Mouse (Mus musculus) gastrocnemius, postnatal 14 days (tissue): ENCODE results near the gene Tnnc2. TPM values are rescaled to one million over a fixed set of nuclear protein-coding genes. Genes with fewer than 3 reads are reported as not detected.

Source experiments
- DNase-seq: peaks from one replicate; pipeline ENCODE4 v3.0.0; 2021; ENCODE audit warnings: mixed read lengths
- intact Hi-C: fragments of 180-260 bp; cut with DNase I; formaldehyde crosslinking; loops from one replicate; pipeline ENCODE4 v1.15.1; 2025; ENCODE audit warnings: low total_unique reads
- total RNA-seq, 2 experiments: library from RNA; stranded (reverse); gene quantifications; 2 replicates each; pipeline ENCODE4 v1.2.3; 2021

Tnnc2 gene
- total RNA-seq, 2 experiments from 2014 or later, result 14,912 to 15,737 TPM

DNA sequence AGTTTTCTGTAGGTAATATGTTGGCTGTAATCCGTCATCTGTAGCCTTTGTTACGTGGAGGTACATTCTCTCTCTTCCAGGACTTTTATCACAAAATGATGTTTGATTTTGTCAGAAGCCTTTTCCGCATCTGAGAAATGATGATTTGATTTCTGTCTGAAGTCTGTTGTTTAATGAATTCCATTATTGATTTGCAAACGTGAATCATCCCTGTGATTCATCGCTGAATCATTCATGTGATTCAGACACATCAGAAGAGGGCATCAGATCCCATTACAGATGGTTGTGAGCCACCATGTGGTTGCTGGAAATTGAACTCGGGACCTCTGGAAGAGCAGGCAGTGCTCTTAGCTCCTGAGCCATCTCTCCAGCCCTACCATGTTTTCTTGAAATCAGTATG lies 30.8 kb downstream of the Tnnc2 start:
- intact Hi-C loops, result no loop called here
- DNase-seq, result no peak

DNA sequence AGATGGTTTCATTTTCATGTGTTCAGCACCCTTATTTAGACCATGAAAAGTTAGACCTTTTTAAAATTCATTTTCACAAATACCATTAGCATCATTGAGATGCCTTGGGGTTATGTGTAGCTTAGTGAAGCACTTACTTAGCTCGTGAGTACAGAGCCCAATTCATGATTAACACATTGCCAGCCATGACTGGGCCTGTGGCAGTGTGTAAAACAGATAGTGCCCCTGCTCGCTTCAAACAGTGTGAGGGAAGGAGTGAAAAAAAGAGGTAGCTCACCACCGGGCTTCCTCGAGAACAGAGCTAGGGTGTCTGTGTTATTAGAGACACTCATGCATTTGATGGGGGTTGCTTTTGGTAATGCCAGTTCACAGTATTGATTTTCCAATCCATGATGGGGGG lies 31.6 kb downstream of the Tnnc2 start:
- DNase-seq, result no peak
- intact Hi-C loops, result no loop called here

DNA sequence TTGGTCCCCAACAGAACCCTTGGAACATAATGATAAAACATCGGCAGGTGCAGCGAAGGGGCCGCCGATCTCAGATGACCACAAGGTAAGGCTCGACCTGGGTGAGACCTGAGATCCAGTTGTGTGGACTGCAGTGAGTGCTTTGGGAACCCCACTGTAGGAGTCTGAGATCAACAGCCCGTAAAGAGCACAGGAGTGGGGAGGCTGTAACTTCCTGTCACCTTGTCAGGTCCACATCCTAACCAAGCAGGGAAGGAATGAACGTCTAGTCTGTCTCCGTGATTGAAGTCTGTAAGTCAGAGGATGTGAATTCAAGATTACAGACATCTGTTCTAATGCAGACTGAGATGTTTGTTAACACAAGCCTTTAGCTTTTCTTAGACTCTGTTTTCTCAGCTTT lies 33.1 kb downstream of the Tnnc2 start:
- no peak for DNase-seq
- intact Hi-C loops, result no loop called here

DNA sequence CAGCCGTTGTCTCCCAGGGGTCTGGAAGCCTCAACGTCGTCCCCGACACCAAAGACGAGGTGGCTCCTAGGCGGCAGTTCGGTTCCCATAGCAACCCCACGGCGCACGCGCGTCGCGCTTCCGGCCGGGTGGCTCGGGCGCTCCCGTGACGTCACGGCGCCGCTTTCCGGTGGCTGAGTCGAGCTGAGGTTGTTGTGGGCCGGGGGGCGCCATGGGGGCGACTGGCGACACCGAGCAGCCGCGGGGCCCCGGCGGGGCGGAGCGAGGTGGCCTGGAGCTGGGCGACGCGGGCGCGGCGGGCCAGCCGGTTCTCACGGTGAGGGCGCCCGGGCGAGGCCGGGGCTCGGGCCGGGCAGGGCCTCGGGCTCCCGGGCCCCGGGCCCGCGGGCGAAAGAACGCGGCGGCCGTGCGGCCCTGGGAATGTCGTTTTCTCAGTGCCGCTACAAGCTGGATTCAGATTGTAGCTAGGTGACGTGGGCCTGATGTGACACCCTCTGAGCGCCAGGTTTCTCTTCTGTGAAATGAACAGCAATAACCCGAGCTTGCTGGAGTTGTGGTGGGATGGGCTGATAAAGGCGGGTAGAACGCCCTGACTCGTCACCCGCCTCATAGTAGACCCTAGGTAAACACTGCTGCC lies 33.8 kb downstream of the Tnnc2 start, which contains the start of the genes Wfdc3 and Dnttip1:
Gene Wfdc3 (minus strand): TSS at position 89 of the 637 bp plus-strand sequence.
Gene Dnttip1 (plus strand): TSS at position 141 of the 637 bp plus-strand sequence.
- DNase-seq, result peak; percentile 94
- intact Hi-C loops, result no loop called here

DNA sequence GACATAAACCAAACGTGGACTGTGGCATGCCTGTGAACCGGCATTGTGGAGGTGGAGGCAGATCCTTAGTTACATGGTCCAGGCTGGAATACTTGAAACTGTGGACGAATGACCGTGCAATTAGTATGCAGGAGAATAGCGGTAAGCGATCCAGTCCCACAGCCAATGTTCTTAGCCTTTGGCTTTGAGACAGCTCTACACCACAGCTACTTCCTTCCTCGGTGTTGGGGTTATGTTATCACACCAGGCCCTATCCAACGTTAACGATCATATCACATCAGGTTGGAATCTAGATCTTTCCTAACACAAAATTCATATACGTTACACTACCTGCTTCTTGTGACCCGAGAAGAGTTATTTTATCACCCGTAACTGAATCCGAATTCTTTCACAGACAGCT lies 34.8 kb downstream of the Tnnc2 start:
- DNase-seq, result no peak
- intact Hi-C loops, result no loop called here

DNA sequence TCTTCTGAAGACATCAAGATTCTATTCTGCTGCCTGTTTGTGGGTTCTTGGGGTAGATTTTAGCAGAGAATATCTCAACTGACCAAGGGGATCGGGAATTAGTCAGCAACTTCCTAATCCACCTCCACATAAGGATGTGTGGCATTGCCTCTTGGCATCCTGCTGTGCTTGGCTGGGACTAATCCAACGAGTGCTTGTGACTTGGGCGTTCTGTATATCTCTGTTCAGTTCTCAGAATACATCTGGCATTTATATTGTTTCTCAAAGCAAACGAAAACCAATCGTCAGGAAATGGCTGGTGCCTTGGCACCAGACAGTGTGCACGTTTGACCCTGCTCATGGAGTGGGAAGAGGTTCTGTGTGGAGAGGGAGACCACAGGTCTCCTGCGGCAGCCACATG lies 39.9 kb downstream of the Tnnc2 start:
- intact Hi-C loops, result no loop called here
- DNase-seq, result no peak

DNA sequence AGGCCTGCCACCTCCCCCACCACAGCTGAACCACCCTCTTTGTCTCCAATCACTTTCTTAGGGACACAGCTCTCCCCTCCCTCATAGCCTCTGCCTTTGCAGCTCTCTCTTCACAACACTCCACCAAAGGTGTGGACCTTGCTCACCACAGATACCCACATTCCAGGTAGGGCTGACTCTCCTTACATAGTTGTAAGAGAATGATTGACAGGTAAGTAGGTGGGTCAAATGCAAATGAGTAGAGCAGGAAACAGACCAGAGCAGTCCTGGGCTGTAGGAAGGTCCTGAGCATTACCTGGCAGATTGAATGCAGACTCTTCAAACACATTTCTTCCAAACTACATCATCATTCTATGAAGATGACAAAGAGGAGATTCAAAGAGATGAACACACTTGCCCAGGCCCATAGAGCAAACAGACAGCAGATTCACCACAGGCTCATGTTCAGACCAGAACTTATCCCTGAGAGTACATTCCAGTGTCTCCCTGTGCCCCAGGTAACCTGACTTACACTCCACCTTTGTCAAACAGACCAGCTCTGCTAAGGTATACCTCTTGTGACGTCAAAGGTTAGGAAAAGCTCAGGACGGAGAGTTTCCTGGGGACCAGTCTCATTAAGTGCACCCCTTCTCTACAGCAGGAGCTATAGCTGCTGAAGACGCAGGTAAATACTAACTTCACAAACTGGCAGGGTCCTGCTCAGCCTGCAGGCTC lies 42.2 kb downstream of the Tnnc2 start:
- no peak for DNase-seq
- intact Hi-C loops, result no loop called here

DNA sequence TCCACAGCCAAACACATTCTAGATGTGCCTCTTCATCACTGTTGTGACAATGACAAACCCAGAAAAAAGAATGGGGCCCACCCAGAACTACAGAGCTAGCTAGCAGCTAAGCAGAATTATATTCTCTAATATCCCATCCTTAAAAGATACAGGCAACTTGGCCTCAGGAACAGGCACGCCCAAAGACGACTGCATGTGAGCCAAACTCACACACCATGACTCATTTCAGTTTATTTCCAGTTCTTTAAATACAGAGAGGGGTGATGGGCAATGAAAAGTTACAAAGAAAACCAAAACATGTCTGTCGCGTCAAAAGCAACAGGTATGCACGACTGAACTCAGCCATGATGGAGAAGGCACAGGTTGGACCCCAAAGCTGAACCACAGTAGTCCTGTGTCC lies 44.3 kb downstream of the Tnnc2 start:
- intact Hi-C loops, result no loop called here
- no peak for DNase-seq

DNA sequence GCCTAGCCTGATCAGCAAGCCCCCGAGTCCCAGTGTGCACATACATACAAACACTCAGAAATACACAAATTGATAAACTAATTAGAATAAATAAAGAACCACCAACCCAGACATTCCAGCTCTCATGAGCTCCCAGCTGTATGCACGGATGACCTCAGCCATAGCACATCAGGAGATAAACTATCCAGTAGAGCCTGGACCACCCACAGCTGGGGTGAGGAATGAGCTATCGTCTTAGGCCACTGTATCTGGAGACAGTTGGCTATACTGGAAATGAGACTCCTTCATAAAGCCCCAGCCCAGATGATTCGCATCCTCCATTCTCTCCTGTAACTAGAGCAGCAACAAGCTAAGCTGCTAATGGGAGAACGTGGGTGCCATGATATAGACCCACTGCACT lies 44.9 kb downstream of the Tnnc2 start:
- no peak for DNase-seq
- intact Hi-C loops, result no loop called here

DNA sequence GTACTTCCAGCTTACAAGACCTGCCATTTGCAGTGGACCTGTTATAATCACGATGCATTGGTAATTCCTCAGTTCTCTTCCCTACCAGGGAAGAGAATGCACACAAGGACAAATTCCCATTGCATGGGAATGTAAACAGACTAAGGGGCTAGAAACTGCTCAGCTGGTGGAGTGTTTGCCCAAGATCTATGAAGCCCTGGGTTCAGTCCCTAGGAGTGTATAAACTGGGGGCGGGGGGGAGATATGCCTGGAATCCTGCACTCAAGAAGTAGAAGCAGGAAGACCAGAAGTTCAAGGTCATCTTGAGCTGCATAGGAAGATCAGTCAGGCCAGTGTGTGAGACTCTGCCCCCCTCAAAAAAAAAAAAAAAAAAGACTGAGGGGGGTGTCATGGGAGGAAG lies 46.5 kb downstream of the Tnnc2 start:
- intact Hi-C loops, result no loop called here
- no peak for DNase-seq

DNA sequence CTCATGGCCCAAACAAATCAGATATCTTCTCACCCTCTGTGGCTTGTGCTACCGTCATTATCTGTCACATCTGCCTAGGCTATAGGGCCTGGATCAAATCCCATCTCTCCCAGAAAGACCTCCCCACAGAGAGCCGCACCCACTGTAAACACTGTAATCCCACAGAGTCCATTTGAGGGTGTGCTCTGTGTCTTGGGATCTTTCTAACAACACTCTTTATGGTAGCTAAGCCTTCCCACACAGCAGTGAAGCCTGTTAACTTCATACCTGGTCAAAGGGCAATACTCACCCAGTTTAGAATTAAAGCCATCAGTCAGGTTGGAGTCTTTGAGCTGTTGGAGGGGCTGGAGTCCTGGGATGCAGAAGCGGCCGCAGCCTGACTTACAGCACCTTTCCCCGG lies 48.0 kb downstream of the Tnnc2 start:
- no peak for DNase-seq
- intact Hi-C loops, result no loop called here

Other genes with a start within 250 kb of the Tnnc2 start
- not detected for gene Wfdc2, start 217.6 kb downstream of the Tnnc2 start, total RNA-seq
- gene Spint3, start 206.5 kb downstream of the Tnnc2 start, total RNA-seq, result not detected
- gene Wfdc6a, start 194.5 kb downstream of the Tnnc2 start, total RNA-seq, result not detected
- gene Eppin, start 186.4 kb downstream of the Tnnc2 start, total RNA-seq, result not detected
- gene Wfdc6b, start 166.4 kb downstream of the Tnnc2 start, total RNA-seq, result not detected
- not detected for gene Wfdc8, start 166.3 kb downstream of the Tnnc2 start, total RNA-seq
- gene Wfdc16, start 141.2 kb downstream of the Tnnc2 start, total RNA-seq, result not detected
- gene Wfdc10, start 123.9 kb downstream of the Tnnc2 start, total RNA-seq, result not detected
- gene Wfdc9, start 123.4 kb downstream of the Tnnc2 start, total RNA-seq, result not detected
- gene Wfdc11, start 105.9 kb downstream of the Tnnc2 start, total RNA-seq, result not detected
- not detected for gene Wfdc13, start 94.9 kb downstream of the Tnnc2 start, total RNA-seq
- not detected for gene Spint4, start 81.5 kb downstream of the Tnnc2 start, total RNA-seq
- gene Spint5, start 64.7 kb downstream of the Tnnc2 start, total RNA-seq, result not detected
- not detected for gene Wfdc3, start 34.0 kb downstream of the Tnnc2 start, total RNA-seq
- gene Dnttip1, start 34.0 kb downstream of the Tnnc2 start, total RNA-seq, result 10 to 100 TPM; 23.4 to 26.6 TPM
- 1 to 10 TPM; 6.9 to 8.1 TPM for gene Ube2c, start 10.1 kb downstream of the Tnnc2 start, total RNA-seq
- 10 to 100 TPM; 18.0 to 18.7 TPM for gene Snx21, start 5.9 kb upstream of the Tnnc2 start, total RNA-seq
- 1 to 10 TPM; 9.0 to 9.7 TPM for gene Acot8, start 24.9 kb upstream of the Tnnc2 start, total RNA-seq
- 1 to 10 TPM; 1.1 to 1.2 TPM for gene Zswim3, start 25.1 kb upstream of the Tnnc2 start, total RNA-seq
- 1 to 10 TPM; 3.3 to 4.6 TPM for gene Zswim1, start 42.7 kb upstream of the Tnnc2 start, total RNA-seq
- under 1 TPM in 1 of 2 experiments, not detected in 1; 0.49 TPM for gene Spata25, start 48.6 kb upstream of the Tnnc2 start, total RNA-seq
- gene Ctsa, start 52.9 kb upstream of the Tnnc2 start, total RNA-seq, result 10 to 100 TPM; 51.4 to 55.2 TPM
- gene Neurl2, start 53.5 kb upstream of the Tnnc2 start, total RNA-seq, result 10 to 100 TPM; 44.8 to 49.4 TPM
- gene Pltp, start 77.7 kb upstream of the Tnnc2 start, total RNA-seq, result 10 to 100 TPM; 19.9 to 22.8 TPM
- 10 to 100 TPM; 22.2 to 26.6 TPM for gene Pcif1, start 99.3 kb upstream of the Tnnc2 start, total RNA-seq
- 1 to 10 TPM; 8.4 TPM for gene Zfp335, start 131.8 kb upstream of the Tnnc2 start, total RNA-seq
- 1 to 10 TPM in 1 of 2 experiments, under 1 TPM in 1; 0.95 to 1.2 TPM for gene Mmp9, start 160.8 kb upstream of the Tnnc2 start, total RNA-seq
- gene Slc12a5, start 180.8 kb upstream of the Tnnc2 start, total RNA-seq, result 1 to 10 TPM in 1 of 2 experiments, under 1 TPM in 1; 0.55 to 1.0 TPM